Mouse (Mus musculus): ENCODE results near the gene Ciita.
A peak's percentile ranks its signal among the peaks of the same experiment; 100 is the strongest.

Ciita gene

GRCm38 (mm10) chr16:10518030-10518429 lies 38.2 kb downstream of the Ciita start:
- no peak for DNase-seq (ENCODE audit: low read depth, low spot score)

GRCm38 (mm10) chr16:10520908-10521614 lies 41.2 kb downstream of the Ciita start:
- DNase-seq (ENCODE audit: low read depth, low spot score), result peak; percentile 55

- DNase-seq (ENCODE audit: low read depth, low spot score), result peak; percentile 51
Observed at GRCm38 (mm10) chr16:10522811-10523210, 43.0 kb downstream of the Ciita start.

GRCm38 (mm10) chr16:10523650-10524049 lies 43.8 kb downstream of the Ciita start:
- DNase-seq (ENCODE audit: low read depth, low spot score), result no peak

- DNase-seq (ENCODE audit: low read depth, low spot score), result peak; percentile 26
Observed at GRCm38 (mm10) chr16:10524866-10525609, 45.2 kb downstream of the Ciita start.

GRCm38 (mm10) chr16:10525610-10525980 lies 45.7 kb downstream of the Ciita start:
- DNase-seq (ENCODE audit: low read depth, low spot score), result no peak

- DNase-seq (ENCODE audit: low read depth, low spot score), result no peak
Observed at GRCm38 (mm10) chr16:10527046-10527644, 47.3 kb downstream of the Ciita start.

- no peak for DNase-seq (ENCODE audit: low read depth, low spot score)
Observed at GRCm38 (mm10) chr16:10528382-10528781, 48.5 kb downstream of the Ciita start.

- DNase-seq (ENCODE audit: low read depth, low spot score), result no peak
Observed at GRCm38 (mm10) chr16:10530179-10530578, 50.3 kb downstream of the Ciita start.

GRCm38 (mm10) chr16:10533781-10534180 lies 53.9 kb downstream of the Ciita start:
- DNase-seq (ENCODE audit: low read depth, low spot score), result no peak

GRCm38 (mm10) chr16:10534567-10534966 lies 54.7 kb downstream of the Ciita start:
- DNase-seq (ENCODE audit: low read depth, low spot score), result no peak

- no peak for DNase-seq (ENCODE audit: low read depth, low spot score)
Observed at GRCm38 (mm10) chr16:10536323-10536722, 56.5 kb downstream of the Ciita start.

- DNase-seq (ENCODE audit: low read depth, low spot score), result no peak
Observed at GRCm38 (mm10) chr16:10536961-10537360, 57.1 kb downstream of the Ciita start.

- no peak for DNase-seq (ENCODE audit: low read depth, low spot score)
Observed at GRCm38 (mm10) chr16:10540763-10541597, 61.1 kb downstream of the Ciita start.

GRCm38 (mm10) chr16:10541598-10541930 lies 61.7 kb downstream of the Ciita start:
- DNase-seq (ENCODE audit: low read depth, low spot score), result peak; percentile 35

- peak; percentile 20 for DNase-seq (ENCODE audit: low read depth, low spot score)
Observed at GRCm38 (mm10) chr16:10542266-10542665, 62.4 kb downstream of the Ciita start.

GRCm38 (mm10) chr16:10542698-10543365 lies 63.0 kb downstream of the Ciita start, which contains the start of gene Dexi:
Gene Dexi (minus strand): TSS chr16:10543054.
- DNase-seq (ENCODE audit: low read depth, low spot score), result peak; percentile 97

- DNase-seq (ENCODE audit: low read depth, low spot score), result peak; percentile 97
Observed at GRCm38 (mm10) chr16:10544995-10545622, 65.2 kb downstream of the Ciita start, which contains the start of gene Clec16a. Gene Clec16a (plus strand): TSS chr16:10545339.

GRCm38 (mm10) chr16:10546865-10547264 lies 67.0 kb downstream of the Ciita start:
- DNase-seq (ENCODE audit: low read depth, low spot score), result no peak

- DNase-seq (ENCODE audit: low read depth, low spot score), result no peak
Observed at GRCm38 (mm10) chr16:10548938-10549337, 69.1 kb downstream of the Ciita start.

GRCm38 (mm10) chr16:10549600-10549999 lies 69.7 kb downstream of the Ciita start:
- DNase-seq (ENCODE audit: low read depth, low spot score), result no peak

Data from CD4-positive helper T cell, adult 2 months (primary cell).